Mouse (Mus musculus) layer of hippocampus, adult 2 months (tissue): ENCODE measurements around the gene Tulp4. TPM values are rescaled to one million over a fixed set of nuclear protein-coding genes. Genes with fewer than 3 reads are reported as not detected.

Experiments used
- DNase-seq, 2 experiments: peaks; one replicate each; pipeline ENCODE4 v3.0.0; 2022; ENCODE audit warnings: low spot score in 2 of 2
- H3K27ac ChIP-seq: fragments of 200-600 bp; 2 replicates; pipeline ENCODE4 v1.8.1; 2022
- H3K4me3 ChIP-seq: fragments of 200-600 bp; 2 replicates; pipeline ENCODE4 v1.8.1; 2022; ENCODE audit warnings: mild to moderate bottlenecking
- CTCF ChIP-seq: fragments of 200-600 bp; conservative IDR thresholded peaks from 2 replicates; pipeline ENCODE4 v1.8.1; 2022; ENCODE audit warnings: antibody characterized with exemption, mild to moderate bottlenecking, moderate library complexity
- total RNA-seq, 2 experiments: library from RNA; stranded (reverse); gene quantifications; 2 replicates each; pipeline ENCODE4 v1.2.3; 2021

Tulp4 gene
- total RNA-seq, 2 experiments from 2014 or later = 304 to 306 TPM

- Histone ChIP-seq H3K4me3 (no peak overlapping the region), H3K27ac (no peak overlapping the region)
- DNase-seq = no peak
- no peak for TF ChIP-seq CTCF
These were observed 24.8 kb downstream of the Tulp4 start for GRCm38 (mm10) chr17:6131083-6131482.

- Histone ChIP-seq H3K4me3 (no peak overlapping the region), H3K27ac (no peak overlapping the region)
- no peak for DNase-seq
- no peak for TF ChIP-seq CTCF
These were observed 34.6 kb downstream of the Tulp4 start for GRCm38 (mm10) chr17:6140875-6141274.

GRCm38 (mm10) chr17:6141344-6141743 lies 35.1 kb downstream of the Tulp4 start:
- no peak overlapping the region for H3K4me3 ChIP-seq
- TF ChIP-seq CTCF = no peak
- no peak for DNase-seq
- H3K27ac ChIP-seq = no peak overlapping the region

- no peak for DNase-seq
- H3K27ac ChIP-seq = no peak overlapping the region
- no peak for TF ChIP-seq CTCF
- H3K4me3 ChIP-seq = no peak overlapping the region
These were observed 39.0 kb downstream of the Tulp4 start for GRCm38 (mm10) chr17:6145244-6145643.

- no peak overlapping the region for H3K27ac ChIP-seq
These were observed 46.7 kb downstream of the Tulp4 start for GRCm38 (mm10) chr17:6152941-6153340.

GRCm38 (mm10) chr17:6153581-6153980 lies 47.3 kb downstream of the Tulp4 start:
- Histone ChIP-seq H3K27ac (no peak overlapping the region), H3K4me3 (no peak overlapping the region)
- no peak for TF ChIP-seq CTCF
- no peak for DNase-seq

More at GRCm38 (mm10) chr17:6152941-6153340, 46.7 kb downstream of the Tulp4 start:
- no peak overlapping the region for H3K4me3 ChIP-seq
- no peak for TF ChIP-seq CTCF
- no peak for DNase-seq

GRCm38 (mm10) chr17:6154366-6154765 lies 48.1 kb downstream of the Tulp4 start:
- no peak for TF ChIP-seq CTCF
- Histone ChIP-seq H3K27ac (peak overlapping the region; percentile 12; the same call in 1 of the 2 replicates), H3K4me3 (no peak overlapping the region)
- DNase-seq = no peak

- Histone ChIP-seq H3K27ac (0 out of 2 replicates have a peak overlapping the region, but pooled peaks have one; percentile 2), H3K4me3 (no peak overlapping the region)
- no peak for TF ChIP-seq CTCF
- no peak for DNase-seq
These were observed 54.3 kb downstream of the Tulp4 start for GRCm38 (mm10) chr17:6160495-6160894.

GRCm38 (mm10) chr17:6161916-6162315 lies 55.7 kb downstream of the Tulp4 start:
- no peak for TF ChIP-seq CTCF
- Histone ChIP-seq H3K27ac (peak overlapping the region; percentile 29; the same call in 1 of the 2 replicates), H3K4me3 (no peak overlapping the region)
- DNase-seq = no peak

- no peak for TF ChIP-seq CTCF
- Histone ChIP-seq H3K27ac (no peak overlapping the region), H3K4me3 (no peak overlapping the region)
- no peak for DNase-seq
These were observed 56.5 kb downstream of the Tulp4 start for GRCm38 (mm10) chr17:6162761-6163160.

GRCm38 (mm10) chr17:6164911-6165310 lies 58.7 kb downstream of the Tulp4 start:
- DNase-seq = no peak
- no peak overlapping the region for H3K4me3 ChIP-seq
- H3K27ac ChIP-seq = 0 out of 2 replicates have a peak overlapping the region, but pooled peaks have one; percentile 14
- TF ChIP-seq CTCF = no peak

- peak overlapping the region; percentile 59 for H3K27ac ChIP-seq
- no peak for TF ChIP-seq CTCF
- H3K4me3 ChIP-seq = no peak overlapping the region
- no peak for DNase-seq
These were observed 66.2 kb downstream of the Tulp4 start for GRCm38 (mm10) chr17:6172440-6172839.

GRCm38 (mm10) chr17:6172926-6173690 lies 66.9 kb downstream of the Tulp4 start:
- TF ChIP-seq CTCF = no peak
- Histone ChIP-seq H3K4me3 (no peak overlapping the region), H3K27ac (peak overlapping the region; percentile 59)
- DNase-seq = peak in 1 of 2 experiments; percentile 46

GRCm38 (mm10) chr17:6174574-6174973 lies 68.3 kb downstream of the Tulp4 start:
- DNase-seq = no peak
- peak overlapping the region; percentile 19; the same call in 1 of the 2 replicates for H3K27ac ChIP-seq
- H3K4me3 ChIP-seq = no peak overlapping the region
- TF ChIP-seq CTCF = no peak
